Mouse (Mus musculus) MEL (cell line): ENCODE results near the gene Rapgef4. TPM values are rescaled to one million over a fixed set of nuclear protein-coding genes. Genes with fewer than 3 reads are reported as not detected.

Experiments used
- DNase-seq: peaks from one replicate; pipeline ENCODE4 v3.0.0; 2011; ENCODE audit warnings: low read depth, low spot score
- H3K27ac ChIP-seq: 2 replicates; pipeline ENCODE4 v1.5.1; 2012; ENCODE audit warnings: low read depth, mild to moderate bottlenecking, control low read depth, low read length, moderate library complexity; ENCODE audit not compliant: control insufficient read depth
- H3K27me3 ChIP-seq, 2 experiments: fragments of 150-350 bp in 1 of 2; sonication (generic) in 1 of 2; 2 replicates each; pipeline ENCODE4 v1.6.1; 2012; ENCODE audit warnings: low read length in 2 of 2, mild to moderate bottlenecking in 2 of 2, improper control_type of control experiment in 1 of 2, moderate library complexity in 1 of 2; ENCODE audit not compliant: insufficient read depth in 2 of 2, control insufficient read depth in 1 of 2
- H3K36me3 ChIP-seq, 2 experiments: 2 replicates each; pipeline ENCODE4 v1.6.1; 2012 to 2014; ENCODE audit warnings: low read length in 2 of 2, improper control_type of control experiment in 1 of 2, inconsistent platforms in 1 of 2, mild to moderate bottlenecking in 1 of 2; ENCODE audit not compliant: insufficient read depth in 2 of 2, control insufficient read depth in 1 of 2
- H3K4me1 ChIP-seq, 2 experiments: fragments of 150-350 bp in 1 of 2; sonication (generic) in 1 of 2; 2 replicates each; pipeline ENCODE4 v1.6.1; 2012; ENCODE audit warnings: low read length in 2 of 2, improper control_type of control experiment in 1 of 2, mild to moderate bottlenecking in 1 of 2; ENCODE audit not compliant: insufficient read depth in 2 of 2, control insufficient read depth in 1 of 2
- H3K4me3 ChIP-seq, 2 experiments: fragments of 150-350 bp in 1 of 2; sonication (generic) in 1 of 2; 2 replicates each; pipeline ENCODE4 v1.5.1; 2012; ENCODE audit warnings: low read depth in 2 of 2, low read length in 2 of 2, mild to moderate bottlenecking in 2 of 2, moderate library complexity in 2 of 2, control low read depth in 1 of 2, improper control_type of control experiment in 1 of 2; ENCODE audit not compliant: control insufficient read depth in 1 of 2, insufficient read depth in 1 of 2
- H3K79me2 ChIP-seq: 2 replicates; pipeline ENCODE4 v1.6.1; 2012; ENCODE audit warnings: mild to moderate bottlenecking, low read length, moderate library complexity; ENCODE audit not compliant: control insufficient read depth, poor library complexity, insufficient read depth
- H3K9ac ChIP-seq: 2 replicates; pipeline ENCODE4 v1.6.1; 2012; ENCODE audit warnings: low read depth, mild to moderate bottlenecking, control low read depth, low read length, moderate library complexity; ENCODE audit not compliant: control insufficient read depth, poor library complexity, severe bottlenecking
- H3K9me3 ChIP-seq: fragments of 150-350 bp; sonication (generic); replicated peaks from 2 replicates; pipeline ENCODE4 v1.6.1; 2012; ENCODE audit warnings: mild to moderate bottlenecking, low read length, improper control_type of control experiment, moderate library complexity; ENCODE audit not compliant: insufficient read depth
- CHD1 ChIP-seq: IDR thresholded peaks from 2 replicates; pipeline ENCODE4 v1.6.1; 2012; ENCODE audit warnings: low read depth, mild to moderate bottlenecking, inconsistent platforms, low read length, improper control_type of control experiment
- CHD2 ChIP-seq: IDR thresholded peaks from 2 replicates; pipeline ENCODE4 v1.6.1; 2011; ENCODE audit warnings: low read length, improper control_type of control experiment
- CTCF ChIP-seq, 3 experiments: IDR thresholded peaks in 2 of 3; conservative IDR thresholded peaks in 1 of 3; 2 replicates each; pipeline ENCODE4 v1.5.1; 2011 to 2012; ENCODE audit warnings: low read length in 3 of 3, low read depth in 2 of 3, mild to moderate bottlenecking in 2 of 3, improper control_type of control experiment in 1 of 3, inconsistent platforms in 1 of 3, mixed read lengths in 1 of 3, moderate library complexity in 1 of 3; ENCODE audit not compliant: control insufficient read depth in 1 of 3, insufficient read depth in 1 of 3, poor library complexity in 1 of 3, severe bottlenecking in 1 of 3
- EP300 ChIP-seq, 2 experiments: IDR thresholded peaks; 2 replicates each; pipeline ENCODE4 v1.6.1; 2011; ENCODE audit warnings: improper control_type of control experiment in 2 of 2, low read length in 2 of 2, low read depth in 1 of 2, mild to moderate bottlenecking in 1 of 2
- ETS1 ChIP-seq: IDR thresholded peaks from 2 replicates; pipeline ENCODE4 v1.6.1; 2012; ENCODE audit warnings: low read depth, mild to moderate bottlenecking, inconsistent platforms, low read length, improper control_type of control experiment, moderate library complexity
- KAT2A ChIP-seq: conservative IDR thresholded peaks from 2 replicates; pipeline ENCODE4 v1.6.1; 2012; ENCODE audit warnings: low read depth, low read length, improper control_type of control experiment, inconsistent platforms
- MAFK ChIP-seq: IDR thresholded peaks from 2 replicates; pipeline ENCODE4 v1.6.1; 2011; ENCODE audit warnings: low read depth, mild to moderate bottlenecking, low read length, improper control_type of control experiment, borderline replicate concordance
- MAZ ChIP-seq: IDR thresholded peaks from 2 replicates; pipeline ENCODE4 v1.6.1; 2012; ENCODE audit warnings: low read depth, mild to moderate bottlenecking, inconsistent platforms, low read length, improper control_type of control experiment
- MEF2A ChIP-seq: IDR thresholded peaks from 2 replicates; pipeline ENCODE4 v1.6.1; 2014; ENCODE audit warnings: low read depth, mild to moderate bottlenecking, inconsistent platforms, low read length, improper control_type of control experiment; ENCODE audit not compliant: poor library complexity, insufficient replicate concordance, severe bottlenecking; ENCODE audit errors: extremely low read depth
- MXI1 ChIP-seq: IDR thresholded peaks from 2 replicates; pipeline ENCODE4 v1.6.1; 2011; ENCODE audit warnings: mild to moderate bottlenecking, low read depth, low read length, improper control_type of control experiment
- MYC ChIP-seq: IDR thresholded peaks from 2 replicates; pipeline ENCODE4 v1.6.1; 2011; ENCODE audit warnings: low read depth, mild to moderate bottlenecking, low read length, improper control_type of control experiment, moderate library complexity
- NELFE ChIP-seq: IDR thresholded peaks from 2 replicates; pipeline ENCODE4 v1.6.1; 2011; ENCODE audit warnings: low read depth, low read length, improper control_type of control experiment
- POLR2AphosphoS2 ChIP-seq: IDR thresholded peaks from 2 replicates; pipeline ENCODE4 v1.6.1; 2011; ENCODE audit warnings: low read length, improper control_type of control experiment
- RAD21 ChIP-seq: IDR thresholded peaks from 2 replicates; pipeline ENCODE4 v1.6.1; 2011; ENCODE audit warnings: mild to moderate bottlenecking, low read depth, low read length, improper control_type of control experiment
- RCOR1 ChIP-seq: IDR thresholded peaks from 2 replicates; pipeline ENCODE4 v1.6.1; 2012; ENCODE audit warnings: low read depth, mild to moderate bottlenecking, inconsistent platforms, low read length, improper control_type of control experiment
- SMC3 ChIP-seq: IDR thresholded peaks from 2 replicates; pipeline ENCODE4 v1.6.1; 2011; ENCODE audit warnings: low read depth, low read length, improper control_type of control experiment
- TAL1 ChIP-seq: IDR thresholded peaks from 2 replicates; pipeline ENCODE4 v1.6.1; 2012; ENCODE audit warnings: mild to moderate bottlenecking, inconsistent platforms, low read length, moderate library complexity, mixed read lengths
- TCF12 ChIP-seq: IDR thresholded peaks from 2 replicates; pipeline ENCODE4 v1.6.1; 2014; ENCODE audit warnings: low read depth, mild to moderate bottlenecking, inconsistent platforms, low read length, improper control_type of control experiment, moderate library complexity
- USF1 ChIP-seq: IDR thresholded peaks from 2 replicates; pipeline ENCODE4 v1.6.1; 2014; ENCODE audit warnings: low read depth, mild to moderate bottlenecking, inconsistent platforms, low read length, improper control_type of control experiment, moderate library complexity
- USF2 ChIP-seq, 2 experiments: IDR thresholded peaks; 2 replicates each; pipeline ENCODE4 v1.6.1; 2011 to 2012; ENCODE audit warnings: improper control_type of control experiment in 2 of 2, low read length in 2 of 2, borderline replicate concordance in 1 of 2, inconsistent platforms in 1 of 2, low read depth in 1 of 2, mild to moderate bottlenecking in 1 of 2; ENCODE audit not compliant: insufficient read depth in 1 of 2
- polyA plus RNA-seq, 2 experiments: library from polyadenylated mRNA; stranded (reverse) in 1 of 2; unstranded in 1 of 2; fragments of >175 nt in 1 of 2; fragments of >200 nt in 1 of 2; gene quantifications; 2 replicates each; pipeline versions ENCODE4 v1.2.1 to v1.2.4; 2012; ENCODE audit warnings: low replicate concordance in 2 of 2, low read depth in 1 of 2; ENCODE audit not compliant: insufficient read length in 2 of 2, insufficient read depth in 1 of 2, missing spikeins in 1 of 2
- total RNA-seq: library from RNA; depleted of rRNA; stranded (reverse); fragments of 300-350 nt; gene quantifications from 2 replicates; pipeline ENCODE4 v1.2.3, GENCODE M21; 2012

Gene Rapgef4
- total and polyA plus RNA-seq, 3 experiments = not detected

GRCm38 (mm10) chr2:72239456-72239855, 258.4 kb downstream of the Rapgef4 start:
- H3K4me1 ChIP-seq = no peaks in the 10 kb centered on the region
- TF ChIP-seq MEF2A (no peak), RAD21 (no peak)

GRCm38 (mm10) chr2:72239993-72240392, 259.0 kb downstream of the Rapgef4 start:
- Histone ChIP-seq H3K4me3 (no peak overlapping the region), H3K36me3 (no peaks in the 10 kb centered on the region), H3K27ac (no peak overlapping the region), H3K79me2 (no peaks in the 10 kb centered on the region), H3K9ac (no peak overlapping the region), H3K4me1 (no peaks in the 10 kb centered on the region), H3K9me3 (no peaks in the 10 kb centered on the region), H3K27me3 (no peaks in the 10 kb centered on the region; a peak in 2 of 4 replicates)
- no peak for DNase-seq
- no peak for TF ChIP-seq MAZ
- TF ChIP-seq RCOR1 = no peak
- TF ChIP-seq CHD2 = no peak
- TF ChIP-seq TCF12 = no peak
- no peak for TF ChIP-seq NELFE
- TF ChIP-seq MYC = no peak
- TF ChIP-seq ETS1 = no peak
- no peak for TF ChIP-seq CTCF (IDR thresholded peaks at IDR 0.05 in 2 of 3, conservative IDR thresholded peaks at IDR 0.05 in 1 of 3; ENCODE audit: control insufficient read depth in 1 of 3, insufficient read depth in 1 of 3, low read depth in 2 of 3, low read length in 3 of 3, poor library complexity in 1 of 3, severe bottlenecking in 1 of 3)
- TF ChIP-seq SMC3 = no peak
- no peak for TF ChIP-seq POLR2AphosphoS2
- TF ChIP-seq TAL1 = no peak
- TF ChIP-seq EP300 (IDR thresholded peaks at IDR 0.05; ENCODE audit: low read depth in 1 of 2, low read length in 2 of 2) = no peak
- no peak for TF ChIP-seq MXI1
- no peak for TF ChIP-seq CHD1
- no peak for TF ChIP-seq RAD21
- no peak for TF ChIP-seq USF1
- TF ChIP-seq KAT2A = no peak
- no peak for TF ChIP-seq MAFK
- TF ChIP-seq USF2 (IDR thresholded peaks at IDR 0.05; ENCODE audit: borderline replicate concordance in 1 of 2, insufficient read depth in 1 of 2, low read depth in 1 of 2, low read length in 2 of 2) = no peak

More at GRCm38 (mm10) chr2:72239456-72239855, 258.4 kb downstream of the Rapgef4 start:
- H3K79me2 ChIP-seq = no peaks in the 10 kb centered on the region
- no peak for DNase-seq
- H3K9ac ChIP-seq = no peak overlapping the region
- no peaks in the 10 kb centered on the region for H3K9me3 ChIP-seq
- no peaks in the 10 kb centered on the region for H3K36me3 ChIP-seq
- no peaks in the 10 kb centered on the region; a peak in 2 of 4 replicates for H3K27me3 ChIP-seq
- no peak overlapping the region for H3K27ac ChIP-seq
- no peak overlapping the region for H3K4me3 ChIP-seq
